Mouse (Mus musculus): ENCODE results near the gene Gpr18.

DNA sequence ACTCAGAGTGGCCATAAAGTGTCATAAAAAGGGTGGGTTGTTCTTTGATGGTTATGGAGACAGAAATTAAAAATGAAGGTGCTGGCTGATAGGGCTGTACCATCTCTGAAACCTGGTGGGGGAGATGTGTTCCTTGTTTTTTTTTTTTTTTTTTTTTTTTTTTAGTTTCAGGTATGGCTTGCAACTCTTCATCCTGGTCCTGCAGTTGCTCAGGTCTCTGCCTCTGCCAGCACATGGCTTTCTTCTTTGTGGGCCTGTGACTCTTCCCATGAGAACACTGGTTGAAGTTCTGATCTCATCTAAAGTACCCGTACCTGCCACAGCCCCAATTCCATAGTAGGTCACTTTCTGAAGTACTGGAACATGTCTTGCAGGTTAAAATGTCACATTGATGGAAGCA, 42.8 kb downstream of the Gpr18 start:
- no peak for TF ChIP-seq GATA1 (IDR thresholded peaks at IDR 0.05; ENCODE audit: low read length)
- TF ChIP-seq TAL1 (IDR thresholded peaks at IDR 0.05; ENCODE audit: low read length): no peak
